Mouse (Mus musculus) CD4-positive, CD25-positive, alpha-beta regulatory T cell (primary cell): Measurements from ENCODE around the gene Med24. TPM values are rescaled to one million over a fixed set of nuclear protein-coding genes. Genes with fewer than 3 reads are reported as not detected.

Experiments
- polyA plus RNA-seq: library from polyadenylated mRNA; unstranded; fragments of 100-300 nt; shearing (Covaris generic); gene quantifications from one replicate; pipeline ENCODE4 v1.2.1, GENCODE M21; 2017

Gene Med24
- polyA plus RNA-seq, result 55.5 TPM

DNA sequence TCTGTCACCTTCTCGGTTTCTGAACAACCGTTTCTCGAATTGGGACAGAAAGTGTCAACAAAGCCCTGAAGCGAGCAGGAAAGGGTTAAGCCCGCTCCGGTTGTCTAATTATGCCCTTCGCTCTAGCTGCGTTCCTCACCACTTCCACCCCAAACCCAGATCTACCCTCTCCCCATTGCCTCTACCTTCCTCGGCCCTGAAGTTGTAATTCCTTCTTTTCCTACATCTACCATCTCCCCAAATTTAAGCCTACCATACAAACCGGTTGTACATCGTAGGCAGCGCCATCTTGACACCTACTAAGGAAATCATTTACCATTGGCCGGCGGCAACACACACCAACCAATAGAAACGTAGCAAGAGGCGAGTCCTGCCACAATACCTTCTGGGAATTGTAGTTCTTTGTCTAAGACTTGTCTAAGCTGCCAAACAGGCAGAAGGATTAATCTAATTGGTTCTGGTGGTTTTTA is at the start of gene Med24:
TSS of gene Med24 (minus strand) at position 317 of the 470 bp plus-strand sequence.

DNA sequence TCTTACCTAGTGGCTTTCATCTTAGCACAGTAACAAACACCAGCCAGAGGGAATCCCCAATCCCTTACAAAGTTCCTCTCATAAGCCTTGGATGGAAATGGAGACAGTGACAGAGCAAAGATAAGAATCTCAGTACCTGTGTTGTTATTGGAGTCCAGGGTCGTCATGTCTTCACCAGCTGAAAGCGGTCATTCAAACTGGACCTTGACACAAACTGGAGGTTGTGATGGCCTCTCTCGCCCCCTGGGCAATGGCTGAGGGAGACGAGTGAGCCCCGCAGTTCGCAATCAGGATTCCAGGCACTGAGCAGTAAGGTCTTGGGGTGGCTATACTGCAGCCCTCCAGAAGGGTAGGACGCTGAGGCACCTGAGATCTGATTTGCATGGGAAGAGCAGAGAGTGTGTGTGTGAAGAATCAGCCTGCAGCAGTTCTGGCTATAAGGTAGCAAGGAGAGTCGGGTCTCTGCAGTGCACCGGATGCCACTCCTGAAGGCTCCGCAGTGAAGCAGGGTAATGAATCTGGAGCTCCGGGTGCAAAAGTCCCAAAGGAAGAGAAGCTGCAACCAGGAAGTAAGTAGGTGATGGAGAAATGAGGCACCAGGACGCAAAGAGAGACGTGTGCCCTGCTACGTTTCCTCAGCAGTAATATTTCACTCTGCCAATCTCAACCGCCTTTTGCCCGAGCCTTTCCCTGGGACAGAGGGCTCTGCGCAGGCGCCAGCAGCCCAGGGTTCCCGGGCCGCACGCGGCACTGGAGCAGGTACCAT is 45.5 kb upstream of the Med24 start, which contains the start of gene Nr1d1:
TSS of gene Nr1d1 (minus strand) at position 752 of the 766 bp plus-strand sequence.

DNA sequence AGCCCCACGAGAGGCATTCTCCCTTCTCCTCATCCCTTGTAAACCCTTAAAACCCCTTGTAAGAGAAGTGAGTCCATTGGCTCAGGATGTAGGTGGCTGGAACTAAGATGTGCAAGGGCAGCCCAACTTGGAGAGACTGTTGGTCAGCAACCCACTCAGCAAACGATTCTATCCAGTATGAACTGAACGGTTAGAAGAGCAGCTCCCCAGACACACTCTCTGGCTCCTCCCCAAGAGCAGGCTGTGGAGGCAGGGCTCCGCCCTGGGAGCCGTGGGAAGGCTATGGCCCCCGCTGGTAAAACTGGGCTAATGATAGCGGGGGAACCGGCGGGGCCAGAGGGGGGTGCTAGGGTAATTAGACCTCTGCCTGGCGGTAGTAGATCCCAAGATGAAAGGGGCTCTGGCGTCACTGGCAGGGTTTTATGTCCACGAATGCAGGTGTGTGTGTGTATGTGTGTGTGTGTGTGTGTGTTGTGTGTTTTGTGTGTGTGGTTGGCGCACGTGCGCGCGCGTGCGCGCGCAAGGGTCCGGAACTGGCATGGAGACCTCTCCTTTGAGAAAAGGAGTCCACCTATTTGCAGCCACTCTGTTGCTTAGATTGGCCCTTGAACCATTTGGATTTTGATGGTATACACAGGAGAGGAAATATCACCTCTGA is 11.3 kb upstream of the Med24 start, which contains the start of gene Thra:
TSS of gene Thra (plus strand) at position 246 of the 658 bp plus-strand sequence.

DNA sequence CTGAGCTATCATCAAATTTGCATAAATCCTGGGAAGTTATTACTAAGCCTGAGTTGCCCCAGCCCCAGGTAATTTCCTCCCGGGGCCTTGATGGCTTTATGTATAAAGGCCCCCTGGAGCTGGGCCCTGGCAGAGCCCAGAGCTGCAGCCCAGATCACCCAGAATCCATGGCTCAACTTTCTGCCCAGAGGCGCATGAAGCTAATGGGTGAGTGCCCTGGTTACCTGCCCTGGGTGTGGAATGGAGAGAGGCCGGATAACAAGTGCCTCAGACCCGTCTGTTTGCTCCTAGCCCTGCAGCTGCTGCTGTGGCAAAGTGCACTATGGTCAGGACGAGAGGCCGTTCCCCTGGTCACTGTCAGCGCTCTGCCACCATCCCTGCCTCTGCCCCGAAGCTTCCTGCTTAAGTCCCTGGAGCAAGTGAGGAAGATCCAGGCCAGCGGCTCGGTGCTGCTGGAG is 28.0 kb downstream of the Med24 start, which contains the start of gene Csf3:
TSS of gene Csf3 (plus strand) at position 51 of the 458 bp plus-strand sequence.

DNA sequence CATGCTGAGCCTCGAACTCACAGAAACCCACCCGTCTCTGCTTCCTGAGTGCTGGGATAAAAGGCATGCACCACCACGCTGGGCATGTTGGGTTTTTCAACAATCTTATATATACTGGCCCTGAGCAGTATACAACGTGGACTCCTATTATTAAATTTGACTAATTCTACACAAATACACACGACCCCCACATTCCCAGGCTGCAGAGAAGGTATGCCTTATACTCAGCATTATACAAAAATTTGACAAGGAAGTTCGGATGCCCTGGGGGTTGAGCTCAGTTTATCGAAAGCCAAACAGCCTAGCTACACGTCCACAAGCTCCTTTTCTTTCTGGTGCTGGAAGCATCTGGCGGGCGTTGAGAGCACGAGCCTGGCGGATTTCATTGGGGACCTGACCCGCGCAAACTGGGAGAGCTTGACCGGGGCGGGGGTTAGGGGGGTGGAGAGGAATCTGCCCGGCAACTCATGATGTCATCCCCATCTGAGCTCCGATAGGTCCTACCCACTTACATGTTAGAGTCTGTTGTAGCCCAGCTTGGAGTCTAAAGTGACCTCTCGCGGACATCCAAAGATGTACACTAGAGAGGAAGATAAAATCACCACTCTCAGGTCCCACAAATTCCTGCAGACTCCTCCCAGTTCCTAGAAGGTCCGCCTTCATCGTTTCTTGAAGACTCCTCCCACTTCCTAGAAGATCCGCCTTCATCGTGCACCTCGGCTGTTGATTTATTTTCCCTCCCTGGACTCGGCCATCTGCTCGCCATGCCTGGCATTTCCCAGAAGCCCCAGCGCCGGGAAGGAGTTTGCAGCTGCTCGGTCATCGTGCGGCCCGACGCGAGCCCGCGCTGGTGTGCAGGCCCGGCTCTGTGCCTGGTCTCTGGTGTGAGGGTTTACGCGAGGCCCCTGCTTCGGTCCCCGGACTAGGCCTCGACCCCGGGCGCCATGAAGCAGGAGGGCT is 47.2 kb downstream of the Med24 start, which contains the start of gene Psmd3:
TSS of gene Psmd3 (plus strand) at position 769 of the 960 bp plus-strand sequence.

DNA sequence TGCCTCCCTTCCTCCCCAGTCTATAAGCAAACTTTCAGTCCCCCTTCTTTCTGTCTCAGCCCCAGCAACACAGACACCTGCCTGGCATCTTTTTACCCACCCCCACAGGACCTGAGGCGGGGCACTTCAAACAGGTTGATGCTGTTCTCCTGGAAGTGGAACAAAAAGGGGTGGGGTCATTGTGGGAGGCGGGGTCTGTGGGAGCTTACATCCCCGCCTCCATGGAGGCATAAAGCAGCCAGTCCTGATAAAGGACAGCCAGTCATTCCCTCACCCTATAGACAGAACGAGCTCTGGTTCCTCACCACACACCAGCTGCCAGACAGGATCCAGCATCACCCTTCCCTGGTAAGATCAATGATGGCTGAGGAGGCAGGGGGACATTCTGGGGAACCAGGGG is 65.1 kb downstream of the Med24 start, which contains the start of gene Gsdma:
TSS of gene Gsdma (plus strand) at position 261 of the 400 bp plus-strand sequence.

Other genes with a start within 250 kb of the Med24 start
- 94.7 TPM for gene Ikzf3, start 183.4 kb downstream of the Med24 start, polyA plus RNA-seq
- 5.4 TPM for gene Zpbp2, start 178.3 kb downstream of the Med24 start, polyA plus RNA-seq
- gene Ormdl3, start 142.1 kb downstream of the Med24 start, polyA plus RNA-seq, result 58.5 TPM
- gene Lrrc3c, start 131.1 kb downstream of the Med24 start, polyA plus RNA-seq, result not detected
- 4.3 TPM for gene Gm12355, start 103.8 kb downstream of the Med24 start, polyA plus RNA-seq
- not detected for gene Gsdma3, start 103.1 kb downstream of the Med24 start, polyA plus RNA-seq
- gene Gsdma2, start 82.7 kb downstream of the Med24 start, polyA plus RNA-seq, result not detected
- not detected for gene Gsdma, start 65.1 kb downstream of the Med24 start, polyA plus RNA-seq
- 163 TPM for gene Psmd3, start 46.9 kb downstream of the Med24 start, polyA plus RNA-seq
- gene Csf3, start 28.2 kb downstream of the Med24 start, polyA plus RNA-seq, result not detected
- 9.1 TPM for gene Thra, start 11.2 kb upstream of the Med24 start, polyA plus RNA-seq
- gene Nr1d1, start 45.9 kb upstream of the Med24 start, polyA plus RNA-seq, result 4.3 TPM
- gene Msl1, start 66.1 kb upstream of the Med24 start, polyA plus RNA-seq, result 22.0 TPM
- gene Casc3, start 75.5 kb upstream of the Med24 start, polyA plus RNA-seq, result 88.8 TPM
- gene Rapgefl1, start 107.3 kb upstream of the Med24 start, polyA plus RNA-seq, result 0.38 TPM
- gene Wipf2, start 134.2 kb upstream of the Med24 start, polyA plus RNA-seq, result 3.2 TPM
- 2.5 TPM for gene Cdc6, start 178.4 kb upstream of the Med24 start, polyA plus RNA-seq
- gene Rara, start 198.4 kb upstream of the Med24 start, polyA plus RNA-seq, result 68.8 TPM